16 mouse cellular contexts compared by ENCODE assay signal in genomic region chr16:52250935-52251334, GRCm38 (mm10).
"Had no signal": no experiment of that assay in that cellular context is flagged by ENCODE, and none has a peak within 500 bp of the region (broad histone marks: within the 10 kb centered on the region; RNA-seq: fewer than 3 reads in every experiment).

No protein-coding gene starts in this region.

- H3K4me2 ChIP-seq: neural tube, embryonic 13.5 days; neural tube, embryonic 15.5 days; stomach, embryonic 15.5 days had no signal

- H3K27me3 ChIP-seq: neural tube, embryonic 13.5 days; neural tube, embryonic 15.5 days; stomach, embryonic 15.5 days had no signal

- H3K9me3 ChIP-seq: neural tube, embryonic 13.5 days; neural tube, embryonic 15.5 days; stomach, embryonic 15.5 days had no signal

- H3K36me3 ChIP-seq: neural tube, embryonic 13.5 days had no signal

- DNase-seq: retina, postnatal 1 day; right cerebral cortex, adult 18-20 months; right cerebral cortex, postnatal 14 days; right cerebral cortex, postnatal 25 days; right cerebral cortex, postnatal 4 days; spleen, adult 18-20 months; thymus, adult 18-20 months; thymus, adult 2 months; thymus, postnatal 14 days; thymus, postnatal 25 days; thymus, postnatal 36 days; thymus, postnatal 4 days had no signal

- H3K4me1 ChIP-seq: neural tube, embryonic 13.5 days; neural tube, embryonic 15.5 days; stomach, embryonic 15.5 days had no signal

- H3K27ac ChIP-seq: neural tube, embryonic 13.5 days; neural tube, embryonic 15.5 days; stomach, embryonic 15.5 days; stomach, postnatal 0 days had no signal

- H3K4me3 ChIP-seq: neural tube, embryonic 13.5 days; neural tube, embryonic 15.5 days; stomach, embryonic 15.5 days had no signal

- H3K9ac ChIP-seq: neural tube, embryonic 13.5 days; neural tube, embryonic 15.5 days; stomach, embryonic 15.5 days had no signal
